Mouse (Mus musculus) myocyte (in vitro differentiated cells): ENCODE measurements around the gene Itga6.
"Not testable (repeated sequence)": the region's sequence is repeated elsewhere in the genome, so short reads cannot be mapped to it uniquely, and the experiment has no call there.

Experiments used
- CEBPB ChIP-seq: IDR thresholded peaks from 2 replicates; pipeline ENCODE4 v1.6.1; 2011; ENCODE audit warnings: mild to moderate bottlenecking, moderate library complexity; ENCODE audit not compliant: poor library complexity, insufficient read depth, severe bottlenecking
- E2F4 ChIP-seq: IDR thresholded peaks from one replicate; pipeline ENCODE4 v1.6.1; 2011; ENCODE audit warnings: mild to moderate bottlenecking, control low read depth, moderate library complexity; ENCODE audit not compliant: insufficient read depth
- MAX ChIP-seq: IDR thresholded peaks from one replicate; pipeline ENCODE4 v1.6.1; 2011; ENCODE audit warnings: low read depth, mild to moderate bottlenecking, control low read depth
- MYOD1 ChIP-seq, 3 experiments: IDR thresholded peaks; one replicate each; pipeline ENCODE4 v1.6.1; 2011; ENCODE audit warnings: control low read depth in 2 of 3, low read depth in 2 of 3, mild to moderate bottlenecking in 2 of 3, moderate library complexity in 1 of 3; ENCODE audit not compliant: insufficient read length in 2 of 3, control insufficient read depth in 1 of 3
- MYOG ChIP-seq, 3 experiments: IDR thresholded peaks; one replicate each; pipeline ENCODE4 v1.6.1; 2011; ENCODE audit warnings: control low read depth in 2 of 3, low read depth in 2 of 3, mild to moderate bottlenecking in 2 of 3; ENCODE audit not compliant: insufficient read length in 2 of 3, control insufficient read depth in 1 of 3, insufficient read depth in 1 of 3
- POLR2A ChIP-seq: IDR thresholded peaks from one replicate; pipeline ENCODE4 v1.6.1; 2011; ENCODE audit warnings: low read depth, mild to moderate bottlenecking, control low read depth, moderate library complexity; ENCODE audit not compliant: insufficient read length
- POLR2AphosphoS2 ChIP-seq: IDR thresholded peaks from one replicate; pipeline ENCODE4 v1.6.1; 2011; ENCODE audit warnings: low read depth, control low read depth; ENCODE audit not compliant: insufficient read length
- REST ChIP-seq: IDR thresholded peaks from one replicate; pipeline ENCODE4 v1.6.1; 2011; ENCODE audit warnings: mild to moderate bottlenecking, control low read depth, moderate library complexity; ENCODE audit not compliant: insufficient read depth, insufficient read length
- SRF ChIP-seq: IDR thresholded peaks from one replicate; pipeline ENCODE4 v1.6.1; 2011; ENCODE audit warnings: low read depth; ENCODE audit not compliant: control insufficient read depth, insufficient read length
- TCF12 ChIP-seq: IDR thresholded peaks from one replicate; pipeline ENCODE4 v1.6.1; 2011; ENCODE audit warnings: mild to moderate bottlenecking, control low read depth; ENCODE audit not compliant: poor library complexity, insufficient read depth, severe bottlenecking
- TCF3 ChIP-seq: IDR thresholded peaks from one replicate; pipeline ENCODE4 v1.6.1; 2011; ENCODE audit warnings: low read depth, control low read depth; ENCODE audit not compliant: insufficient read length
- USF1 ChIP-seq: IDR thresholded peaks from one replicate; pipeline ENCODE4 v1.6.1; 2011; ENCODE audit warnings: low read depth, mild to moderate bottlenecking, control low read depth, moderate library complexity

GRCm38 (mm10) chr2:71720556-71720955 is 24.9 kb upstream of the Itga6 start:
- TF ChIP-seq USF1; MAX; POLR2A; CEBPB; MYOG (IDR thresholded peaks at IDR 0.05; ENCODE audit: control insufficient read depth in 1 of 3, insufficient read depth in 1 of 3, insufficient read length in 2 of 3, low read depth in 2 of 3); MYOD1 (IDR thresholded peaks at IDR 0.05; ENCODE audit: control insufficient read depth in 1 of 3, insufficient read length in 2 of 3, low read depth in 2 of 3); TCF12; TCF3; POLR2AphosphoS2; E2F4; REST; SRF: not testable (repeated sequence)
